Mouse (Mus musculus): ENCODE data around the gene Ralgapa2. TPM values are rescaled to one million over a fixed set of nuclear protein-coding genes. Genes with fewer than 3 reads are reported as not detected.

Gene Ralgapa2
- total and polyA plus RNA-seq, 3 experiments: 5.6 to 10.3 (median 8.9) TPM

- peaks cover 28 to 88% of the 10 kb centered on the region in 2 experiments for H3K4me1 ChIP-seq (ENCODE audit: control insufficient read depth in 1 of 2, insufficient read depth in 2 of 2)
- TF ChIP-seq RCOR1 (conservative IDR thresholded peaks at IDR 0.05; ENCODE audit: low read depth, low read length): no peak
- TF ChIP-seq SMC3 (IDR thresholded peaks at IDR 0.05; ENCODE audit: low read depth, low read length): peak; percentile 71
- TF ChIP-seq CHD2 (IDR thresholded peaks at IDR 0.05; ENCODE audit: low read length): no peak
- TF ChIP-seq BHLHE40 (IDR thresholded peaks at IDR 0.05; ENCODE audit: low read depth, low read length): no peak
- no peak for TF ChIP-seq ETS1 (conservative IDR thresholded peaks at IDR 0.05; ENCODE audit: low read depth, low read length)
- no peak for TF ChIP-seq E2F4 (IDR thresholded peaks at IDR 0.05; ENCODE audit: insufficient replicate concordance, low read depth, low read length)
- 0 out of 2 replicates have a peak, but pooled peaks have one; percentile 25 for TF ChIP-seq TCF12 (IDR thresholded peaks at IDR 0.05; ENCODE audit: low read depth, low read length)
- peak; percentile 66 for TF ChIP-seq RAD21 (IDR thresholded peaks at IDR 0.05; ENCODE audit: low read depth, low read length)
- no peak for TF ChIP-seq POLR2A (IDR thresholded peaks at IDR 0.05; ENCODE audit: low read depth, low read length)
- TF ChIP-seq CTCF (conservative IDR thresholded peaks at IDR 0.05 in 1 of 2, IDR thresholded peaks at IDR 0.05 in 1 of 2; ENCODE audit: low read depth in 2 of 2, low read length in 2 of 2): peak in 1 of 2 experiments; percentile 69; a peak in 2 of 4 replicates
- TF ChIP-seq NELFE (IDR thresholded peaks at IDR 0.05; ENCODE audit: low read depth, low read length): no peak
- H3K4me3 ChIP-seq (replicated peaks in 1 of 3; ENCODE audit: low read depth in 2 of 3, low read length in 2 of 3, poor library complexity in 1 of 3): no peak overlapping the region
- no peak for DNase-seq (ENCODE audit: extremely low read depth)
- H3K9ac ChIP-seq (ENCODE audit: insufficient read depth, low read depth): no peak overlapping the region
- no peaks in the 10 kb centered on the region for H3K27me3 ChIP-seq (replicated peaks)
- dilution Hi-C loops (cut with MboI; ENCODE audit: extremely low pct_ligation_motif_present, extremely low pct_unique_long_range_greater_than_20kb, low sequenced_read_pairs): no loop called here
- in situ Hi-C loops (cut with MboI; ENCODE audit: low pct_ligation_motif_present, low pct_unique_long_range_greater_than_20kb, low sequenced_read_pairs): no loop called here
- H3K27ac ChIP-seq (ENCODE audit: insufficient read depth, low read depth): no peak overlapping the region
- H3K9me3 ChIP-seq (replicated peaks; ENCODE audit: low read length): no peaks in the 10 kb centered on the region
- H3K79me2 ChIP-seq (replicated peaks; ENCODE audit: control insufficient read depth, extremely low read depth, insufficient read depth, poor library complexity, severe bottlenecking): no peaks in the 10 kb centered on the region
- no peak overlapping the region for H3K4me2 ChIP-seq (ENCODE audit: insufficient read depth, low read depth, poor library complexity, severe bottlenecking)
- H3K36me3 ChIP-seq (replicated peaks in 1 of 2; ENCODE audit: control insufficient read depth in 1 of 2, insufficient read depth in 1 of 2, low read length in 1 of 2): peaks cover 0 to 31% of the 10 kb centered on the region in 2 experiments
These were observed 255.7 kb downstream of the Ralgapa2 start for GRCm38 (mm10) chr2:146256321-146256875.

GRCm38 (mm10) chr2:146255636-146256035, 256.5 kb downstream of the Ralgapa2 start:
- DNase-seq (ENCODE audit: extremely low read depth): no peak

More at GRCm38 (mm10) chr2:146255636-146256035, 256.5 kb downstream of the Ralgapa2 start:
- Histone ChIP-seq H3K4me1 (ENCODE audit: control insufficient read depth in 1 of 2, insufficient read depth in 2 of 2) (peaks cover 28 to 81% of the 10 kb centered on the region in 2 experiments), H3K9ac (ENCODE audit: insufficient read depth, low read depth) (no peak overlapping the region), H3K27me3 (replicated peaks) (no peaks in the 10 kb centered on the region), H3K36me3 (replicated peaks in 1 of 2; ENCODE audit: control insufficient read depth in 1 of 2, insufficient read depth in 1 of 2, low read length in 1 of 2) (peaks cover 0 to 28% of the 10 kb centered on the region in 2 experiments), H3K4me2 (ENCODE audit: insufficient read depth, low read depth, poor library complexity, severe bottlenecking) (no peak overlapping the region), H3K9me3 (replicated peaks; ENCODE audit: low read length) (no peaks in the 10 kb centered on the region), H3K4me3 (replicated peaks in 1 of 3; ENCODE audit: low read depth in 2 of 3, low read length in 2 of 3, poor library complexity in 1 of 3) (no peak overlapping the region), H3K27ac (ENCODE audit: insufficient read depth, low read depth) (no peak overlapping the region), H3K79me2 (replicated peaks; ENCODE audit: control insufficient read depth, extremely low read depth, insufficient read depth, poor library complexity, severe bottlenecking) (no peaks in the 10 kb centered on the region)
- TF ChIP-seq RAD21 (IDR thresholded peaks at IDR 0.05; ENCODE audit: low read depth, low read length) (no peak), ELF1 (IDR thresholded peaks at IDR 0.05; ENCODE audit: low read depth, low read length) (no peak), CTCF (conservative IDR thresholded peaks at IDR 0.05 in 1 of 2, IDR thresholded peaks at IDR 0.05 in 1 of 2; ENCODE audit: low read depth in 2 of 2, low read length in 2 of 2) (no peak), MXI1 (IDR thresholded peaks at IDR 0.05; ENCODE audit: low read depth, low read length) (no peak), TBP (conservative IDR thresholded peaks at IDR 0.05; ENCODE audit: low read depth, low read length) (no peak), ZMIZ1 (IDR thresholded peaks at IDR 0.05; ENCODE audit: low read depth, low read length) (no peak), IRF4 (IDR thresholded peaks at IDR 0.05; ENCODE audit: low read depth, low read length) (no peak), JUN (IDR thresholded peaks at IDR 0.05; ENCODE audit: insufficient read depth, low read depth, low read length) (no peak), PAX5 (IDR thresholded peaks at IDR 0.05; ENCODE audit: low read length) (no peak), MAZ (IDR thresholded peaks at IDR 0.05; ENCODE audit: low read depth, low read length) (no peak), ZC3H11A (IDR thresholded peaks at IDR 0.05; ENCODE audit: low read depth, low read length) (no peak), POLR2A (IDR thresholded peaks at IDR 0.05; ENCODE audit: low read depth, low read length) (no peak), MEF2A (IDR thresholded peaks at IDR 0.05; ENCODE audit: borderline replicate concordance, low read depth, low read length) (no peak), RCOR1 (conservative IDR thresholded peaks at IDR 0.05; ENCODE audit: low read depth, low read length) (no peak), UBTF (IDR thresholded peaks at IDR 0.05; ENCODE audit: low read depth, low read length) (no peak)
- dilution Hi-C loops (cut with MboI; ENCODE audit: extremely low pct_ligation_motif_present, extremely low pct_unique_long_range_greater_than_20kb, low sequenced_read_pairs) (no loop called here), in situ Hi-C loops (cut with MboI; ENCODE audit: low pct_ligation_motif_present, low pct_unique_long_range_greater_than_20kb, low sequenced_read_pairs) (no loop called here)
